Mouse (Mus musculus) hindbrain, embryonic 10.5 days (tissue): ENCODE measurements around the gene Gnai3. TPM values are rescaled to one million over a fixed set of nuclear protein-coding genes. Genes with fewer than 3 reads are reported as not detected.

Experiments
- DNase-seq: peaks from one replicate; pipeline ENCODE4 v3.0.0-alpha.2; 2017; ENCODE audit warnings: low spot score
- H3K27ac ChIP-seq: fragments of 300-500 bp; sonication (generic); 2 replicates; pipeline ENCODE4 v1.5.1; 2016; ENCODE audit warnings: mild to moderate bottlenecking, moderate library complexity
- H3K27me3 ChIP-seq: fragments of 300-500 bp; sonication (generic); 2 replicates; pipeline ENCODE4 v1.6.1; 2016; ENCODE audit warnings: mild to moderate bottlenecking; ENCODE audit not compliant: poor library complexity, insufficient read depth, severe bottlenecking
- H3K36me3 ChIP-seq: fragments of 300-500 bp; sonication (generic); 2 replicates; pipeline ENCODE4 v1.6.1; 2016; ENCODE audit warnings: mild to moderate bottlenecking, moderate library complexity
- H3K4me1 ChIP-seq: fragments of 300-500 bp; sonication (generic); replicated peaks from 2 replicates; pipeline ENCODE4 v1.6.1; 2016; ENCODE audit warnings: mild to moderate bottlenecking
- H3K4me3 ChIP-seq: fragments of 300-500 bp; sonication (generic); 2 replicates; pipeline ENCODE4 v1.5.1; 2016; ENCODE audit warnings: mild to moderate bottlenecking, moderate library complexity
- H3K9me3 ChIP-seq: fragments of 300-500 bp; sonication (generic); 2 replicates; pipeline ENCODE4 v1.6.1; 2016; ENCODE audit warnings: mild to moderate bottlenecking, moderate library complexity
- WGBS: fragments of 180-500 bp; shearing (Covaris S2); methylation state at CpG from one replicate; pipeline ENCODE4 v1.1.7; 2016; 5-methylcytosine and 5-hydroxymethylcytosine counted together
- polyA plus RNA-seq: library from polyadenylated mRNA; unstranded; fragments of >200 nt; fragmentation: Nextera tagmentation; extraction: Ambion mirVana; gene quantifications from 2 replicates; pipeline ENCODE4 v1.2.1, GENCODE M21; 2016

Gene Gnai3
- polyA plus RNA-seq, 1 experiment from 2014 or later, result 178 TPM

GRCm38 (mm10) chr3:108123242-108123641 lies 22.7 kb downstream of the Gnai3 start:
- H3K36me3 ChIP-seq, result peaks cover 51% of the 10 kb centered on the region

GRCm38 (mm10) chr3:108121101-108121500 lies 24.8 kb downstream of the Gnai3 start:
- no peaks in the 10 kb centered on the region for H3K4me1 ChIP-seq
- H3K27ac ChIP-seq, result no peak overlapping the region
- no peaks in the 10 kb centered on the region for H3K9me3 ChIP-seq
- 90% methylated on average over 3 of the region's 3 CpGs for WGBS
- no peak overlapping the region for H3K4me3 ChIP-seq
- H3K27me3 ChIP-seq, result no peaks in the 10 kb centered on the region
- no peak for DNase-seq
- H3K36me3 ChIP-seq, result peaks cover 72% of the 10 kb centered on the region

More at GRCm38 (mm10) chr3:108123242-108123641, 22.7 kb downstream of the Gnai3 start:
- no peak overlapping the region for H3K27ac ChIP-seq
- no peaks in the 10 kb centered on the region for H3K9me3 ChIP-seq
- no peaks in the 10 kb centered on the region for H3K27me3 ChIP-seq
- no peak overlapping the region for H3K4me3 ChIP-seq
- no peak for DNase-seq
- WGBS, result 92% methylated on average over 5 of the region's 5 CpGs
- H3K4me1 ChIP-seq, result peaks cover 3% of the 10 kb centered on the region; the same call in 1 of the 2 replicates

- no peaks in the 10 kb centered on the region for H3K9me3 ChIP-seq
- 94% methylated on average over 6 of the region's 6 CpGs for WGBS
- peaks cover 96% of the 10 kb centered on the region for H3K36me3 ChIP-seq
- no peak overlapping the region for H3K27ac ChIP-seq
- H3K4me3 ChIP-seq, result no peak overlapping the region
- H3K4me1 ChIP-seq, result no peaks in the 10 kb centered on the region
- DNase-seq, result no peak
- no peaks in the 10 kb centered on the region for H3K27me3 ChIP-seq
Measured at GRCm38 (mm10) chr3:108117465-108117864, 28.5 kb downstream of the Gnai3 start.

GRCm38 (mm10) chr3:108113591-108114289 lies 32.2 kb downstream of the Gnai3 start:
- peaks cover 98% of the 10 kb centered on the region for H3K36me3 ChIP-seq

GRCm38 (mm10) chr3:108112666-108113065 lies 33.3 kb downstream of the Gnai3 start:
- H3K4me1 ChIP-seq, result no peaks in the 10 kb centered on the region
- H3K9me3 ChIP-seq, result no peaks in the 10 kb centered on the region
- H3K27ac ChIP-seq, result no peak overlapping the region
- H3K27me3 ChIP-seq, result no peaks in the 10 kb centered on the region
- WGBS, result 92% methylated on average over 4 of the region's 4 CpGs
- DNase-seq, result no peak
- H3K36me3 ChIP-seq, result peaks cover 98% of the 10 kb centered on the region
- no peak overlapping the region for H3K4me3 ChIP-seq

More at GRCm38 (mm10) chr3:108113591-108114289, 32.2 kb downstream of the Gnai3 start:
- H3K27me3 ChIP-seq, result no peaks in the 10 kb centered on the region
- H3K27ac ChIP-seq, result no peak overlapping the region
- H3K9me3 ChIP-seq, result no peaks in the 10 kb centered on the region
- H3K4me3 ChIP-seq, result no peak overlapping the region
- no peaks in the 10 kb centered on the region for H3K4me1 ChIP-seq
- DNase-seq, result no peak
- whole genome bisulfite sequencing, result 93% methylated on average over 7 of the region's 7 CpGs

GRCm38 (mm10) chr3:108112246-108112645 lies 33.7 kb downstream of the Gnai3 start:
- no peak for DNase-seq
- H3K36me3 ChIP-seq, result peaks cover 97% of the 10 kb centered on the region
- WGBS, result 94% methylated on average over 7 of the region's 7 CpGs
- no peak overlapping the region for H3K4me3 ChIP-seq
- no peaks in the 10 kb centered on the region for H3K4me1 ChIP-seq
- H3K9me3 ChIP-seq, result no peaks in the 10 kb centered on the region
- no peak overlapping the region for H3K27ac ChIP-seq
- no peaks in the 10 kb centered on the region for H3K27me3 ChIP-seq

- H3K4me3 ChIP-seq, result no peak overlapping the region
- DNase-seq, result no peak
- H3K27ac ChIP-seq, result no peak overlapping the region
- H3K4me1 ChIP-seq, result no peaks in the 10 kb centered on the region
- no peaks in the 10 kb centered on the region for H3K27me3 ChIP-seq
- WGBS, result 91% methylated on average over 5 of the region's 5 CpGs
- no peaks in the 10 kb centered on the region for H3K9me3 ChIP-seq
- peaks cover 96% of the 10 kb centered on the region for H3K36me3 ChIP-seq
Measured at GRCm38 (mm10) chr3:108111320-108111719, 34.6 kb downstream of the Gnai3 start.

- Histone ChIP-seq H3K4me1 (no peaks in the 10 kb centered on the region), H3K36me3 (peaks cover 54% of the 10 kb centered on the region), H3K27ac (no peak overlapping the region), H3K4me3 (no peak overlapping the region), H3K9me3 (no peaks in the 10 kb centered on the region), H3K27me3 (no peaks in the 10 kb centered on the region)
- no peak for DNase-seq
- 92% methylated on average over 3 of the region's 3 CpGs for WGBS
Measured at GRCm38 (mm10) chr3:108105281-108105680, 40.7 kb downstream of the Gnai3 start.

- H3K4me3 ChIP-seq, result no peak overlapping the region
- no peaks in the 10 kb centered on the region for H3K27me3 ChIP-seq
- no peaks in the 10 kb centered on the region for H3K4me1 ChIP-seq
- H3K27ac ChIP-seq, result no peak overlapping the region
- peaks cover 24% of the 10 kb centered on the region for H3K36me3 ChIP-seq
- WGBS, result 88% methylated on average over 6 of the region's 6 CpGs
- H3K9me3 ChIP-seq, result no peaks in the 10 kb centered on the region
- no peak for DNase-seq
Measured at GRCm38 (mm10) chr3:108102075-108102474, 43.9 kb downstream of the Gnai3 start.

- H3K4me1 ChIP-seq, result no peaks in the 10 kb centered on the region
- H3K27me3 ChIP-seq, result no peaks in the 10 kb centered on the region
- DNase-seq, result no peak
- 69% methylated on average over 3 of the region's 3 CpGs for WGBS
- H3K36me3 ChIP-seq, result peaks cover 19% of the 10 kb centered on the region
- no peak overlapping the region for H3K4me3 ChIP-seq
- H3K27ac ChIP-seq, result no peak overlapping the region
- H3K9me3 ChIP-seq, result no peaks in the 10 kb centered on the region
Measured at GRCm38 (mm10) chr3:108101594-108101993, 44.4 kb downstream of the Gnai3 start.

GRCm38 (mm10) chr3:108098316-108098715 lies 47.6 kb downstream of the Gnai3 start:
- 83% methylated on average over 6 of the region's 6 CpGs for WGBS
- H3K4me3 ChIP-seq, result no peak overlapping the region
- H3K27me3 ChIP-seq, result no peaks in the 10 kb centered on the region
- H3K27ac ChIP-seq, result no peak overlapping the region
- no peak for DNase-seq
- no peaks in the 10 kb centered on the region for H3K9me3 ChIP-seq
- H3K4me1 ChIP-seq, result no peaks in the 10 kb centered on the region
- H3K36me3 ChIP-seq, result no peaks in the 10 kb centered on the region

- 86% methylated on average over 8 of the region's 8 CpGs for WGBS
- Histone ChIP-seq H3K36me3 (no peaks in the 10 kb centered on the region), H3K4me1 (no peaks in the 10 kb centered on the region), H3K9me3 (no peaks in the 10 kb centered on the region), H3K4me3 (no peak overlapping the region), H3K27ac (no peak overlapping the region), H3K27me3 (no peaks in the 10 kb centered on the region)
- DNase-seq, result no peak
Measured at GRCm38 (mm10) chr3:108097656-108098055, 48.3 kb downstream of the Gnai3 start.

GRCm38 (mm10) chr3:108096726-108097125 lies 49.2 kb downstream of the Gnai3 start:
- Histone ChIP-seq H3K27ac (peak overlapping the region; percentile 40; the same call in 1 of the 2 replicates), H3K9me3 (no peaks in the 10 kb centered on the region), H3K4me3 (no peak overlapping the region), H3K36me3 (no peaks in the 10 kb centered on the region), H3K27me3 (no peaks in the 10 kb centered on the region), H3K4me1 (no peaks in the 10 kb centered on the region)
- WGBS, result 90% methylated on average over 10 of the region's 10 CpGs
- DNase-seq, result no peak
